Mouse (Mus musculus) left cerebral cortex, postnatal 4 days (tissue): ENCODE results near the gene Krcc1. TPM values are rescaled to one million over a fixed set of nuclear protein-coding genes. Genes with fewer than 3 reads are reported as not detected.
A peak's percentile ranks its signal among the peaks of the same experiment; 100 is the strongest.
"Not testable (repeated sequence)": the region's sequence is repeated elsewhere in the genome, so short reads cannot be mapped to it uniquely, and the experiment has no call there.

Experiments used
- DNase-seq: peaks from one replicate; pipeline ENCODE4 v3.0.0-alpha.2; 2022
- intact Hi-C: fragments of 180-260 bp; cut with DNase I; formaldehyde crosslinking; loops from one replicate; pipeline ENCODE4 v1.15.1; 2025
- microRNA-seq: library from miRNA; unstranded; fragments of <30 nt; microRNA quantifications from one replicate; pipeline ENCODE4 v1.2.0, GENCODE M21; 2022
- total RNA-seq, 2 experiments: library from RNA; stranded (reverse); gene quantifications; 2 replicates each; pipeline ENCODE4 v1.2.3; 2021

Gene Krcc1
- total RNA-seq, 2 experiments from 2014 or later = 11.0 to 12.2 TPM

GRCm38 (mm10) chr6:71329881-71330280 lies 58.4 kb downstream of the Krcc1 start:
- intact Hi-C loops = no loop called here
- DNase-seq = no peak

- DNase-seq = no peak
- intact Hi-C loops = no loop called here
Observed at GRCm38 (mm10) chr6:71330486-71330885, 59.0 kb downstream of the Krcc1 start.

- intact Hi-C loops, DNase-seq: not testable (repeated sequence)
Observed at GRCm38 (mm10) chr6:71331491-71331890, 60.0 kb downstream of the Krcc1 start.

- intact Hi-C loops = no loop called here
- DNase-seq = no peak
Observed at GRCm38 (mm10) chr6:71332236-71332965, 60.9 kb downstream of the Krcc1 start.

GRCm38 (mm10) chr6:71333031-71333430 lies 61.6 kb downstream of the Krcc1 start:
- intact Hi-C loops = no loop called here

GRCm38 (mm10) chr6:71333578-71334273 lies 62.2 kb downstream of the Krcc1 start:
- intact Hi-C loops = no loop called here
- no peak for DNase-seq

More at GRCm38 (mm10) chr6:71333031-71333430, 61.6 kb downstream of the Krcc1 start:
- DNase-seq = no peak

Small RNA genes within 50 kb of the gene (microRNA-seq; reads per million reads assigned to microRNA genes)
- 63.2 reads per million, percentile 46 among the genes with 10 or more reads in this experiment for gene Mir8112

Other genes with a start within 250 kb of the Krcc1 start
- 1 to 10 TPM; 2.0 to 2.9 TPM for gene Thnsl2, start 127.2 kb upstream of the Krcc1 start, total RNA-seq
- not detected for gene Fabp1, start 71.8 kb upstream of the Krcc1 start, total RNA-seq
- 1 to 10 TPM; 1.8 to 2.3 TPM for gene Smyd1, start 50.6 kb downstream of the Krcc1 start, total RNA-seq
- not detected for gene Cd8b1, start 51.1 kb downstream of the Krcc1 start, total RNA-seq
- not detected for gene Cd8a, start 101.8 kb downstream of the Krcc1 start, total RNA-seq
- gene Rmnd5a, start 169.0 kb downstream of the Krcc1 start, total RNA-seq = 10 to 100 TPM; 53.5 to 54.3 TPM
- 10 to 100 TPM; 43.9 to 45.4 TPM for gene Rnf103, start 222.2 kb downstream of the Krcc1 start, total RNA-seq